Mouse (Mus musculus) olfactory bulb, adult 2 months (tissue): ENCODE data around the gene Pomgnt2.

Experiments
- CTCF ChIP-seq: fragments of 200-500 bp; IDR thresholded peaks from 2 replicates; pipeline ENCODE4 v1.5.1; 2012; ENCODE audit warnings: low read depth, mild to moderate bottlenecking, low read length, moderate library complexity; ENCODE audit not compliant: insufficient read depth
- POLR2A ChIP-seq: fragments of 200-500 bp; IDR thresholded peaks from 2 replicates; pipeline ENCODE4 v1.6.1; 2012; ENCODE audit warnings: mild to moderate bottlenecking, low read depth, low read length, moderate library complexity; ENCODE audit not compliant: insufficient read depth

DNA sequence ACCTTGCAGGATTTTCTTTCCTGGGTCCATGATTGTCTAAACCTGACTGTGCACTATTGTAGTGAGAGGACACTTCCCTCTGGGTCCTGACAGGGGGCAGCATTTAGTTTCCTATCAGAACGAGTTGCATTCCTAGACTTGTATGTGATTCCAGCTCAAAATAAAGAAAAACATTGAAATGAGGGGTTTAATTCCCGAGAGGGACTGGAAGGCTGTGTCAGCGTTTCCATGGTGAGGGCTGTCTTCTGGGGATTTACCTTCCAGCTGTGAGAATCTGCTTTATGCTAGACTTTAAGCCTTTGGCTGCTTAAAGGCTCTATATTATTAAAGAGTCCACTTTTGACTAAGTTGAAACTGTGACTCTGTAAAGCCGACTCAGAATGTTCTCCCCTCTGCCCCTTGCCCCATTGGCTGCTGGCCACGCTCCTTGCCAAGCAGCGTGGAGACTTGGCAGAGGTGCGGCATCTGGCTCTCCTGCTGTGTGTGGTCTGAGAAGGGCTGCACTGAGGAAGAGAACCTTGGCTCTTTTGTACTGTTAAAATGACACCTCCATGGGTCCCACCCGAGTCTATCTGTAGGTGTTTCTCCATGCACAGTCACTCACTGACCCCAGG lies 22.0 kb upstream of the Pomgnt2 start:
- no peak for TF ChIP-seq POLR2A
- TF ChIP-seq CTCF = no peak
